Mouse (Mus musculus): ENCODE measurements around the gene Gm20388. TPM values are rescaled to one million over a fixed set of nuclear protein-coding genes. Genes with fewer than 3 reads are reported as not detected.
A peak's percentile ranks its signal among the peaks of the same experiment; 100 is the strongest.
"Not testable (repeated sequence)": the region's sequence is repeated elsewhere in the genome, so short reads cannot be mapped to it uniquely, and the experiment has no call there.

Gene Gm20388
- polyA plus RNA-seq, 1 experiment from 2014 or later: not detected

GRCm38 (mm10) chr8:123630058-123630457 is 3719.4 kb downstream of the Gm20388 start:
- ATAC-seq (ENCODE audit: insufficient number of reproducible peaks, insufficient read depth, low FRiP score, low TSS enrichment): no peak
- peak overlapping the region; percentile 44 for H3K4me2 ChIP-seq (replicated peaks)
- H3K36me3 ChIP-seq: no peaks in the 10 kb centered on the region
- peaks cover 10% of the 10 kb centered on the region; the same call in 1 of the 2 replicates for H3K4me1 ChIP-seq
- peaks cover 30% of the 10 kb centered on the region for H3K27me3 ChIP-seq
- no peak overlapping the region for H3K9ac ChIP-seq
- H3K4me3 ChIP-seq: peak overlapping the region; percentile 19; the same call in 1 of the 2 replicates
- no peaks in the 10 kb centered on the region for H3K9me3 ChIP-seq
- no peak overlapping the region for H3K27ac ChIP-seq
- WGBS: 53% methylated on average over 10 of the region's 10 CpGs

- 34% methylated on average over 12 of the region's 12 CpGs for WGBS
- no peak for ATAC-seq (ENCODE audit: insufficient number of reproducible peaks, insufficient read depth, low FRiP score, low TSS enrichment)
These were observed 3720.2 kb downstream of the Gm20388 start for GRCm38 (mm10) chr8:123630841-123631251.

GRCm38 (mm10) chr8:123631746-123632145 is 3721.1 kb downstream of the Gm20388 start:
- not testable (repeated sequence) for H3K9ac ChIP-seq; H3K9me3 ChIP-seq; H3K27ac ChIP-seq; H3K4me2 ChIP-seq (replicated peaks); H3K4me3 ChIP-seq; ATAC-seq (ENCODE audit: insufficient number of reproducible peaks, insufficient read depth, low FRiP score, low TSS enrichment); H3K36me3 ChIP-seq
- Histone ChIP-seq H3K4me1 (peaks cover 10% of the 10 kb centered on the region; the same call in 1 of the 2 replicates), H3K27me3 (peaks cover 20% of the 10 kb centered on the region)
- 63% methylated on average over 3 of the region's 3 CpGs for WGBS

More at GRCm38 (mm10) chr8:123630841-123631251, 3720.2 kb downstream of the Gm20388 start:
- Histone ChIP-seq H3K4me3 (peak overlapping the region; percentile 19), H3K4me1 (peaks cover 10% of the 10 kb centered on the region; the same call in 1 of the 2 replicates), H3K36me3 (no peaks in the 10 kb centered on the region), H3K27ac (no peak overlapping the region), H3K27me3 (peaks cover 22% of the 10 kb centered on the region), H3K9ac (no peak overlapping the region), H3K4me2 (replicated peaks) (peak overlapping the region; percentile 44), H3K9me3 (no peaks in the 10 kb centered on the region)

GRCm38 (mm10) chr8:123632257-123632656 is 3721.6 kb downstream of the Gm20388 start:
- ATAC-seq (ENCODE audit: insufficient number of reproducible peaks, insufficient read depth, low FRiP score, low TSS enrichment): no peak
- 81% methylated on average over 4 of the region's 4 CpGs for WGBS
- Histone ChIP-seq H3K4me3 (no peak overlapping the region), H3K4me2 (replicated peaks) (no peak overlapping the region), H3K27ac (no peak overlapping the region), H3K36me3 (no peaks in the 10 kb centered on the region), H3K9me3 (no peaks in the 10 kb centered on the region), H3K9ac (no peak overlapping the region), H3K4me1 (peaks cover 10% of the 10 kb centered on the region; the same call in 1 of the 2 replicates), H3K27me3 (peaks cover 16% of the 10 kb centered on the region)

GRCm38 (mm10) chr8:123633801-123634200 is 3723.2 kb downstream of the Gm20388 start:
- 53% methylated on average over 7 of the region's 7 CpGs for WGBS
- no peak overlapping the region for H3K9ac ChIP-seq
- no peak overlapping the region for H3K27ac ChIP-seq
- peaks cover 9% of the 10 kb centered on the region; the same call in 1 of the 2 replicates for H3K27me3 ChIP-seq
- H3K4me2 ChIP-seq (replicated peaks): no peak overlapping the region
- peaks cover 8% of the 10 kb centered on the region; the same call in 1 of the 2 replicates for H3K4me1 ChIP-seq
- no peaks in the 10 kb centered on the region for H3K36me3 ChIP-seq
- H3K9me3 ChIP-seq: no peaks in the 10 kb centered on the region
- H3K4me3 ChIP-seq: no peak overlapping the region
- ATAC-seq (ENCODE audit: insufficient number of reproducible peaks, insufficient read depth, low FRiP score, low TSS enrichment): no peak

GRCm38 (mm10) chr8:123634395-123635131 is 3723.9 kb downstream of the Gm20388 start:
- WGBS: 45% methylated on average over 3 of the region's 3 CpGs
- H3K27me3 ChIP-seq: peaks cover 1% of the 10 kb centered on the region; the same call in 1 of the 2 replicates
- ATAC-seq (ENCODE audit: insufficient number of reproducible peaks, insufficient read depth, low FRiP score, low TSS enrichment): no peak

GRCm38 (mm10) chr8:123635671-123636070 is 3725.0 kb downstream of the Gm20388 start:
- Histone ChIP-seq H3K4me1 (0 out of 2 replicates have a peak, but pooled peaks cover under 1% of the 10 kb centered on the region), H3K9ac (no peak overlapping the region), H3K4me3 (no peak overlapping the region), H3K4me2 (replicated peaks) (no peak overlapping the region), H3K9me3 (no peaks in the 10 kb centered on the region), H3K27me3 (no peaks in the 10 kb centered on the region), H3K27ac (no peak overlapping the region), H3K36me3 (no peaks in the 10 kb centered on the region)
- no peak for ATAC-seq (ENCODE audit: insufficient number of reproducible peaks, insufficient read depth, low FRiP score, low TSS enrichment)
- WGBS: 74% methylated on average over 11 of the region's 11 CpGs

More at GRCm38 (mm10) chr8:123634395-123635131, 3723.9 kb downstream of the Gm20388 start:
- Histone ChIP-seq H3K27ac (no peak overlapping the region), H3K9me3 (no peaks in the 10 kb centered on the region), H3K4me3 (no peak overlapping the region), H3K9ac (no peak overlapping the region), H3K36me3 (no peaks in the 10 kb centered on the region), H3K4me2 (replicated peaks) (no peak overlapping the region), H3K4me1 (0 out of 2 replicates have a peak, but pooled peaks cover 3% of the 10 kb centered on the region)

GRCm38 (mm10) chr8:123643330-123644051 is 3732.8 kb downstream of the Gm20388 start:
- ATAC-seq (ENCODE audit: insufficient number of reproducible peaks, insufficient read depth, low FRiP score, low TSS enrichment): no peak
- H3K27ac ChIP-seq: no peak overlapping the region

GRCm38 (mm10) chr8:123645229-123645628 is 3734.6 kb downstream of the Gm20388 start:
- WGBS: 74% methylated on average over 9 of the region's 9 CpGs
- H3K27me3 ChIP-seq: no peaks in the 10 kb centered on the region; the same call in 1 of the 2 replicates

More at GRCm38 (mm10) chr8:123643330-123644051, 3732.8 kb downstream of the Gm20388 start:
- Histone ChIP-seq H3K4me1 (no peaks in the 10 kb centered on the region), H3K9ac (peak overlapping the region; percentile 28; the same call in 1 of the 2 replicates), H3K36me3 (no peaks in the 10 kb centered on the region), H3K4me2 (replicated peaks) (peak overlapping the region; percentile 47), H3K27me3 (no peaks in the 10 kb centered on the region; the same call in 1 of the 2 replicates), H3K4me3 (peak overlapping the region; percentile 25), H3K9me3 (no peaks in the 10 kb centered on the region)
- 16% methylated on average over 25 of the region's 25 CpGs for WGBS

GRCm38 (mm10) chr8:123648245-123649170 is 3737.9 kb downstream of the Gm20388 start:
- Histone ChIP-seq H3K9me3 (no peaks in the 10 kb centered on the region), H3K27ac (no peak overlapping the region; the same call in 1 of the 2 replicates)

More at GRCm38 (mm10) chr8:123645229-123645628, 3734.6 kb downstream of the Gm20388 start:
- Histone ChIP-seq H3K9me3 (no peaks in the 10 kb centered on the region), H3K4me3 (no peak overlapping the region), H3K9ac (no peak overlapping the region), H3K27ac (no peak overlapping the region), H3K4me2 (replicated peaks) (no peak overlapping the region), H3K4me1 (no peaks in the 10 kb centered on the region), H3K36me3 (no peaks in the 10 kb centered on the region)
- ATAC-seq (ENCODE audit: insufficient number of reproducible peaks, insufficient read depth, low FRiP score, low TSS enrichment): no peak

More at GRCm38 (mm10) chr8:123648245-123649170, 3737.9 kb downstream of the Gm20388 start:
- H3K4me3 ChIP-seq: no peak overlapping the region
- H3K27me3 ChIP-seq: no peaks in the 10 kb centered on the region; the same call in 1 of the 2 replicates
- ATAC-seq (ENCODE audit: insufficient number of reproducible peaks, insufficient read depth, low FRiP score, low TSS enrichment): no peak
- H3K4me1 ChIP-seq: 0 out of 2 replicates have a peak, but pooled peaks cover 4% of the 10 kb centered on the region
- H3K36me3 ChIP-seq: no peaks in the 10 kb centered on the region
- H3K4me2 ChIP-seq (replicated peaks): no peak overlapping the region
- WGBS: 62% methylated on average over 17 of the region's 17 CpGs
- no peak overlapping the region for H3K9ac ChIP-seq
